Mouse (Mus musculus): Measurements from ENCODE around the gene Pilra. TPM values are rescaled to one million over a fixed set of nuclear protein-coding genes. Genes with fewer than 3 reads are reported as not detected.

Pilra gene
- total and polyA plus RNA-seq, 2 experiments from 2014 or later, result 0.46 to 0.47 TPM

GRCm38 (mm10) chr5:137779053-137779933 lies 56.8 kb downstream of the Pilra start:
- H3K4me1 ChIP-seq (ENCODE audit: insufficient read depth, low read length), result peaks cover 15% of the 10 kb centered on the region
- TF ChIP-seq CTCF (IDR thresholded peaks at IDR 0.05; ENCODE audit: low read depth), result no peak; the same call in 1 of the 2 replicates
- H3K36me3 ChIP-seq (ENCODE audit: insufficient read depth, low read length), result peaks cover 23% of the 10 kb centered on the region; the same call in 1 of the 2 replicates
- no peaks in the 10 kb centered on the region for H3K9me3 ChIP-seq (ENCODE audit: low read length)
- H3K4me3 ChIP-seq (ENCODE audit: low read length), result peak overlapping the region; percentile 98
- peak; percentile 25 for ATAC-seq
- H3K4me2 ChIP-seq (ENCODE audit: low read depth, low read length), result peak overlapping the region; percentile 85
- H3K27me3 ChIP-seq (ENCODE audit: insufficient read depth, low read length), result no peaks in the 10 kb centered on the region
- under 1% methylated on average over 72 of the region's 83 CpGs for WGBS
- DNase-seq (ENCODE audit: low spot score), result peak; percentile 34
- peak overlapping the region; percentile 93 for H3K27ac ChIP-seq
- peak overlapping the region; percentile 96 for H3K9ac ChIP-seq (replicated peaks; ENCODE audit: low read length)

GRCm38 (mm10) chr5:137778635-137779034 lies 57.4 kb downstream of the Pilra start, which contains the start of gene Ppp1r35:
TSS of gene Ppp1r35 (plus strand) at chr5:137778849.
- DNase-seq (ENCODE audit: low spot score), result peak; percentile 99
- no peak for TF ChIP-seq CTCF (IDR thresholded peaks at IDR 0.05; ENCODE audit: low read depth)
- peak within 1 kb of the TSS; percentile 93 for H3K27ac ChIP-seq
- peak within 1 kb of the TSS; percentile 96 for H3K9ac ChIP-seq (replicated peaks; ENCODE audit: low read length)
- no peaks in the 10 kb centered on the region for H3K9me3 ChIP-seq (ENCODE audit: low read length)
- ATAC-seq, result peak; percentile 96
- H3K27me3 ChIP-seq (ENCODE audit: insufficient read depth, low read length), result no peaks in the 10 kb centered on the region
- H3K36me3 ChIP-seq (ENCODE audit: insufficient read depth, low read length), result peaks cover 23% of the 10 kb centered on the region; the same call in 1 of the 2 replicates
- under 1% methylated on average over 31 of the region's 31 CpGs for WGBS
- peak within 1 kb of the TSS; percentile 98 for H3K4me3 ChIP-seq (ENCODE audit: low read length)
- H3K4me1 ChIP-seq (ENCODE audit: insufficient read depth, low read length), result peaks cover 8% of the 10 kb centered on the region
- H3K4me2 ChIP-seq (ENCODE audit: low read depth, low read length), result peak within 1 kb of the TSS; percentile 85

GRCm38 (mm10) chr5:137777267-137777845 lies 58.7 kb downstream of the Pilra start:
- H3K27ac ChIP-seq, result no peak overlapping the region
- 0 out of 2 replicates have a peak, but pooled peaks cover 2% of the 10 kb centered on the region for H3K4me1 ChIP-seq (ENCODE audit: insufficient read depth, low read length)
- peaks cover 14% of the 10 kb centered on the region; the same call in 1 of the 2 replicates for H3K36me3 ChIP-seq (ENCODE audit: insufficient read depth, low read length)
- no peak for TF ChIP-seq CTCF (IDR thresholded peaks at IDR 0.05; ENCODE audit: low read depth)
- DNase-seq (ENCODE audit: low spot score) (no peak), ATAC-seq (no peak)
- 87% methylated on average over 7 of the region's 7 CpGs for WGBS
- H3K9ac ChIP-seq (replicated peaks; ENCODE audit: low read length), result no peak overlapping the region
- H3K9me3 ChIP-seq (ENCODE audit: low read length), result no peaks in the 10 kb centered on the region
- no peaks in the 10 kb centered on the region for H3K27me3 ChIP-seq (ENCODE audit: insufficient read depth, low read length)
- no peak overlapping the region for H3K4me2 ChIP-seq (ENCODE audit: low read depth, low read length)
- H3K4me3 ChIP-seq (ENCODE audit: low read length), result no peak overlapping the region

- no peak for DNase-seq (ENCODE audit: low spot score)
Observed at GRCm38 (mm10) chr5:137776408-137776918, 59.6 kb downstream of the Pilra start.

GRCm38 (mm10) chr5:137775587-137776290 lies 60.3 kb downstream of the Pilra start:
- DNase-seq (ENCODE audit: low spot score) (no peak), ATAC-seq (no peak)
- Histone ChIP-seq H3K4me1 (ENCODE audit: insufficient read depth, low read length) (0 out of 2 replicates have a peak, but pooled peaks cover 2% of the 10 kb centered on the region), H3K27me3 (ENCODE audit: insufficient read depth, low read length) (no peaks in the 10 kb centered on the region), H3K4me3 (ENCODE audit: low read length) (no peak overlapping the region), H3K9me3 (ENCODE audit: low read length) (no peaks in the 10 kb centered on the region), H3K27ac (no peak overlapping the region), H3K36me3 (ENCODE audit: insufficient read depth, low read length) (no peaks in the 10 kb centered on the region), H3K4me2 (ENCODE audit: low read depth, low read length) (no peak overlapping the region), H3K9ac (replicated peaks; ENCODE audit: low read length) (no peak overlapping the region)
- no peak for TF ChIP-seq CTCF (IDR thresholded peaks at IDR 0.05; ENCODE audit: low read depth)
- WGBS, result 98% methylated on average over 2 of the region's 2 CpGs

More at GRCm38 (mm10) chr5:137776408-137776918, 59.6 kb downstream of the Pilra start:
- no peak for TF ChIP-seq CTCF (IDR thresholded peaks at IDR 0.05; ENCODE audit: low read depth)
- H3K9me3 ChIP-seq (ENCODE audit: low read length), result no peaks in the 10 kb centered on the region
- 0 out of 2 replicates have a peak, but pooled peaks cover 2% of the 10 kb centered on the region for H3K4me1 ChIP-seq (ENCODE audit: insufficient read depth, low read length)
- WGBS, result 37% methylated on average over 5 of the region's 5 CpGs
- H3K9ac ChIP-seq (replicated peaks; ENCODE audit: low read length), result no peak overlapping the region
- H3K36me3 ChIP-seq (ENCODE audit: insufficient read depth, low read length), result peaks cover 5% of the 10 kb centered on the region; the same call in 1 of the 2 replicates
- H3K27me3 ChIP-seq (ENCODE audit: insufficient read depth, low read length), result no peaks in the 10 kb centered on the region
- H3K4me3 ChIP-seq (ENCODE audit: low read length), result no peak overlapping the region
- no peak overlapping the region for H3K4me2 ChIP-seq (ENCODE audit: low read depth, low read length)
- no peak overlapping the region for H3K27ac ChIP-seq
- ATAC-seq, result no peak

GRCm38 (mm10) chr5:137772755-137773154 lies 63.3 kb downstream of the Pilra start:
- Histone ChIP-seq H3K27ac (no peak overlapping the region), H3K4me1 (ENCODE audit: insufficient read depth, low read length) (no peaks in the 10 kb centered on the region), H3K9ac (replicated peaks; ENCODE audit: low read length) (no peak overlapping the region), H3K36me3 (ENCODE audit: insufficient read depth, low read length) (no peaks in the 10 kb centered on the region), H3K4me2 (ENCODE audit: low read depth, low read length) (no peak overlapping the region), H3K4me3 (ENCODE audit: low read length) (no peak overlapping the region), H3K27me3 (ENCODE audit: insufficient read depth, low read length) (no peaks in the 10 kb centered on the region), H3K9me3 (ENCODE audit: low read length) (no peaks in the 10 kb centered on the region)
- ATAC-seq (no peak), DNase-seq (ENCODE audit: low spot score) (no peak)
- no peak for TF ChIP-seq CTCF (IDR thresholded peaks at IDR 0.05; ENCODE audit: low read depth)

Other genes starting within 250 kb of the Pilra start
- gene Mospd3, start 235.2 kb downstream of the Pilra start, total RNA-seq (2014; rRNA removed), result 10.9 and 13.3 TPM in 2 replicates
- gene Mospd3, start 235.2 kb downstream of the Pilra start, polyA plus RNA-seq (2015; fragmentation: Nextera tagmentation; extraction: Ambion mirVana), result 57.3 and 66.7 TPM in 2 replicates
- gene Pcolce, start 222.5 kb downstream of the Pilra start, total RNA-seq (2014; rRNA removed), result 22.3 and 26.2 TPM in 2 replicates
- gene Pcolce, start 222.5 kb downstream of the Pilra start, polyA plus RNA-seq (2015; fragmentation: Nextera tagmentation; extraction: Ambion mirVana), result 21.5 and 22.0 TPM in 2 replicates
- gene Fbxo24, start 207.3 kb downstream of the Pilra start, total RNA-seq (2014; rRNA removed), result 0.25 and 0.26 TPM in 2 replicates
- 0.18 TPM in 1 of 2 replicates, not detected in the other for gene Fbxo24, start 207.3 kb downstream of the Pilra start, polyA plus RNA-seq (2015; fragmentation: Nextera tagmentation; extraction: Ambion mirVana)
- gene Lrch4, start 207.2 kb downstream of the Pilra start, total RNA-seq (2014; rRNA removed), result 9.6 and 10.4 TPM in 2 replicates
- gene Lrch4, start 207.2 kb downstream of the Pilra start, polyA plus RNA-seq (2015; fragmentation: Nextera tagmentation; extraction: Ambion mirVana), result 12.3 and 14.6 TPM in 2 replicates
- gene Gm20605, start 207.1 kb downstream of the Pilra start, total RNA-seq (2014; rRNA removed), result 3.4 and 4.1 TPM in 2 replicates
- gene Gm20605, start 207.1 kb downstream of the Pilra start, polyA plus RNA-seq (2015; fragmentation: Nextera tagmentation; extraction: Ambion mirVana), result 4.1 and 5.3 TPM in 2 replicates
- 0.97 and 5.2 TPM in 2 replicates for gene Sap25, start 194.9 kb downstream of the Pilra start, total RNA-seq (2014; rRNA removed)
- gene Sap25, start 194.9 kb downstream of the Pilra start, polyA plus RNA-seq (2015; fragmentation: Nextera tagmentation; extraction: Ambion mirVana), result 2.9 and 3.7 TPM in 2 replicates
- gene Irs3, start 190.6 kb downstream of the Pilra start, total RNA-seq (2014; rRNA removed), result 0.40 and 1.4 TPM in 2 replicates
- 0.36 and 0.39 TPM in 2 replicates for gene Irs3, start 190.6 kb downstream of the Pilra start, polyA plus RNA-seq (2015; fragmentation: Nextera tagmentation; extraction: Ambion mirVana)
- gene Agfg2, start 151.6 kb downstream of the Pilra start, total RNA-seq (2014; rRNA removed), result 18.7 and 27.0 TPM in 2 replicates
- 16.4 and 17.5 TPM in 2 replicates for gene Agfg2, start 151.6 kb downstream of the Pilra start, polyA plus RNA-seq (2015; fragmentation: Nextera tagmentation; extraction: Ambion mirVana)
- 192 and 215 TPM in 2 replicates for gene Nyap1, start 94.7 kb downstream of the Pilra start, total RNA-seq (2014; rRNA removed)
- 30.0 and 33.2 TPM in 2 replicates for gene Nyap1, start 94.7 kb downstream of the Pilra start, polyA plus RNA-seq (2015; fragmentation: Nextera tagmentation; extraction: Ambion mirVana)
- gene Tsc22d4, start 90.6 kb downstream of the Pilra start, total RNA-seq (2014; rRNA removed), result 383 and 444 TPM in 2 replicates
- gene Tsc22d4, start 90.6 kb downstream of the Pilra start, polyA plus RNA-seq (2015; fragmentation: Nextera tagmentation; extraction: Ambion mirVana), result 251 and 270 TPM in 2 replicates
- 52.8 and 67.0 TPM in 2 replicates for gene Ppp1r35, start 57.4 kb downstream of the Pilra start, total RNA-seq (2014; rRNA removed)
- gene Ppp1r35, start 57.4 kb downstream of the Pilra start, polyA plus RNA-seq (2015; fragmentation: Nextera tagmentation; extraction: Ambion mirVana), result 35.5 and 37.1 TPM in 2 replicates
- 40.3 and 49.2 TPM in 2 replicates for gene Mepce, start 48.6 kb downstream of the Pilra start, total RNA-seq (2014; rRNA removed)
- gene Mepce, start 48.6 kb downstream of the Pilra start, polyA plus RNA-seq (2015; fragmentation: Nextera tagmentation; extraction: Ambion mirVana), result 16.8 and 17.1 TPM in 2 replicates
- gene Zcwpw1, start 48.5 kb downstream of the Pilra start, total RNA-seq (2014; rRNA removed), result 3.8 and 4.9 TPM in 2 replicates
- gene Zcwpw1, start 48.5 kb downstream of the Pilra start, polyA plus RNA-seq (2015; fragmentation: Nextera tagmentation; extraction: Ambion mirVana), result 11.4 TPM in 2 replicates
- not detected in 2 replicates for gene Pilrb1, start 21.8 kb upstream of the Pilra start, total RNA-seq (2014; rRNA removed)
- gene Pilrb1, start 21.8 kb upstream of the Pilra start, polyA plus RNA-seq (2015; fragmentation: Nextera tagmentation; extraction: Ambion mirVana), result not detected in 2 replicates
- not detected in 2 replicates for gene Pilrb2, start 35.5 kb upstream of the Pilra start, total RNA-seq (2014; rRNA removed)
- not detected in 2 replicates for gene Pilrb2, start 35.5 kb upstream of the Pilra start, polyA plus RNA-seq (2015; fragmentation: Nextera tagmentation; extraction: Ambion mirVana)
- 0.16 TPM in 1 of 2 replicates, not detected in the other for gene Cyp3a13, start 85.3 kb upstream of the Pilra start, total RNA-seq (2014; rRNA removed)
- 0.05 TPM in 1 of 2 replicates, not detected in the other for gene Cyp3a13, start 85.3 kb upstream of the Pilra start, polyA plus RNA-seq (2015; fragmentation: Nextera tagmentation; extraction: Ambion mirVana)
- 6.0 and 8.4 TPM in 2 replicates for gene Gjc3, start 126.8 kb upstream of the Pilra start, total RNA-seq (2014; rRNA removed)
- 5.8 and 6.6 TPM in 2 replicates for gene Gjc3, start 126.8 kb upstream of the Pilra start, polyA plus RNA-seq (2015; fragmentation: Nextera tagmentation; extraction: Ambion mirVana)
- gene Azgp1, start 145.2 kb upstream of the Pilra start, total RNA-seq (2014; rRNA removed), result not detected in 2 replicates
- gene Azgp1, start 145.2 kb upstream of the Pilra start, polyA plus RNA-seq (2015; fragmentation: Nextera tagmentation; extraction: Ambion mirVana), result not detected in 2 replicates
- gene Smok3a, start 185.0 kb upstream of the Pilra start, total RNA-seq (2014; rRNA removed), result not detected in 2 replicates
- not detected in 2 replicates for gene Smok3a, start 185.0 kb upstream of the Pilra start, polyA plus RNA-seq (2015; fragmentation: Nextera tagmentation; extraction: Ambion mirVana)
- not detected in 2 replicates for gene Smok3b, start 185.1 kb upstream of the Pilra start, total RNA-seq (2014; rRNA removed)
- gene Smok3b, start 185.1 kb upstream of the Pilra start, polyA plus RNA-seq (2015; fragmentation: Nextera tagmentation; extraction: Ambion mirVana), result not detected in 2 replicates
- not detected in 2 replicates for gene Smok3c, start 216.9 kb upstream of the Pilra start, total RNA-seq (2014; rRNA removed)
- not detected in 2 replicates for gene Smok3c, start 216.9 kb upstream of the Pilra start, polyA plus RNA-seq (2015; fragmentation: Nextera tagmentation; extraction: Ambion mirVana)
- gene Zkscan1, start 248.8 kb upstream of the Pilra start, total RNA-seq (2014; rRNA removed), result 36.8 and 37.8 TPM in 2 replicates
- gene Zkscan1, start 248.8 kb upstream of the Pilra start, polyA plus RNA-seq (2015; fragmentation: Nextera tagmentation; extraction: Ambion mirVana), result 11.7 and 12.0 TPM in 2 replicates

Data from hindbrain, postnatal 0 days (tissue).